Mouse (Mus musculus): ENCODE results near the gene Myo5a. TPM values are rescaled to one million over a fixed set of nuclear protein-coding genes. Genes with fewer than 3 reads are reported as not detected.

The Myo5a gene
- polyA plus RNA-seq, 1 experiment from 2014 or later = 13.1 TPM

DNA sequence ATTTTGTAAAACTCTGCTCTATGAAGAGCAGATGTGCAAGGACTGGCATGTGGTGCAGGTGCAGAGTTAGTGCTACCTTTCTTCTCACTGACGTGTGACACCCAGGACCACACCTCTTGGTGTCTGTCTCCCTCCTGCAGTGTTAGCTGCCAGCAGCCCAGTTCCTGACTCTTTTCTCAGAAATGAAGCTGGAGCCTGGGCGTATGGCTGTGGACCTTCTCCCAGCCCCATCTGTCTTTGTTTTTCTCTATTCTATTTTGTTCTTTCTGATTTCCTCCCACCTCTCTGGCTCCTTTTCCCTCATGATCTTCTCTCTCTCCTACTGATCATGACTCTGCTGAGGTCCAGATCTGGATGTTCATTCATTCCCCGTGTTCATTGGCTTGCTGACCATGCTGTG, 50.3 kb downstream of the Myo5a start:
- H3K4me1 ChIP-seq (replicated peaks; ENCODE audit: control insufficient read depth, insufficient read depth, low read length) = no peaks in the 10 kb centered on the region
- DNase-seq (ENCODE audit: low spot score) (no peak), ATAC-seq (replicated peaks; ENCODE audit: low FRiP score, low TSS enrichment, low read depth) (no peak)
- H3K4me2 ChIP-seq (ENCODE audit: low read length) = no peak overlapping the region
- no peaks in the 10 kb centered on the region for H3K27me3 ChIP-seq (replicated peaks; ENCODE audit: control insufficient read depth, insufficient read depth, low read length)
- H3K36me3 ChIP-seq (ENCODE audit: control insufficient read depth, insufficient read depth, low read length) = peaks cover 6% of the 10 kb centered on the region; the same call in 1 of the 2 replicates
- H3K9me3 ChIP-seq (ENCODE audit: control insufficient read depth, low read length) = no peaks in the 10 kb centered on the region
- 92% methylated on average over 3 of the region's 3 CpGs for WGBS
- no peak overlapping the region for H3K4me3 ChIP-seq (ENCODE audit: low read depth, low read length)
- no peak overlapping the region for H3K9ac ChIP-seq (ENCODE audit: low read length)
- H3K27ac ChIP-seq (ENCODE audit: low read depth) = no peak overlapping the region

DNA sequence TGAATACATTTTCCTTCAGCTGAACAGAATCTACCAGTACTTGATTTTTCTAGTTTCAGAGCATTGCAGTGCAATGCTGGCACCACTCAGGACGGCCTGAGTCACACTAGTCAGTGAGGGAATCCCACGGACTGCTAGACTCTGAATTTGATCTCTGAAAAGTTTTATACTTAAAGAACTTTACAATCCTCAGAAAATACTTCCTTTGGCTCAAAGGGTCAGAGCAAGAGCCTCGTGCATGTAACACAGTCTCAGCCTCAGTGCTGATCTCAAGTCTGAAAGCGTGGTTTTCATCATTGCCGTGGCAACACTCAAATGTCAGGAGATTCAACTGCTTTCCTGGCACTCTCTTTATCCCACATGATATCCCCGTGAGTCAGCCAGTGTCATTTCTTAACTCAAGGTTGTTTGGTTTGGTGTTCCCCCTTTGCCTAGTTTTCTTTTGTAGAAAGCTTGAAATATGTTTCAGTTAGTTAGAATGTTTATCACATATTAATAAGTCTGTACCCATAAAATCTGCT, 53.4 kb downstream of the Myo5a start:
- ATAC-seq (replicated peaks; ENCODE audit: low FRiP score, low TSS enrichment, low read depth) (no peak), DNase-seq (ENCODE audit: low spot score) (no peak)
- H3K9ac ChIP-seq (ENCODE audit: low read length) = no peak overlapping the region
- no peak overlapping the region for H3K27ac ChIP-seq (ENCODE audit: low read depth)
- no peak overlapping the region for H3K4me2 ChIP-seq (ENCODE audit: low read length)
- no peaks in the 10 kb centered on the region for H3K4me1 ChIP-seq (replicated peaks; ENCODE audit: control insufficient read depth, insufficient read depth, low read length)
- no peak overlapping the region for H3K4me3 ChIP-seq (ENCODE audit: low read depth, low read length)
- H3K9me3 ChIP-seq (ENCODE audit: control insufficient read depth, low read length) = no peaks in the 10 kb centered on the region
- H3K36me3 ChIP-seq (ENCODE audit: control insufficient read depth, insufficient read depth, low read length) = peaks cover 6% of the 10 kb centered on the region; the same call in 1 of the 2 replicates
- no peaks in the 10 kb centered on the region for H3K27me3 ChIP-seq (replicated peaks; ENCODE audit: control insufficient read depth, insufficient read depth, low read length)
- WGBS = 64% methylated on average over 6 of the region's 6 CpGs

DNA sequence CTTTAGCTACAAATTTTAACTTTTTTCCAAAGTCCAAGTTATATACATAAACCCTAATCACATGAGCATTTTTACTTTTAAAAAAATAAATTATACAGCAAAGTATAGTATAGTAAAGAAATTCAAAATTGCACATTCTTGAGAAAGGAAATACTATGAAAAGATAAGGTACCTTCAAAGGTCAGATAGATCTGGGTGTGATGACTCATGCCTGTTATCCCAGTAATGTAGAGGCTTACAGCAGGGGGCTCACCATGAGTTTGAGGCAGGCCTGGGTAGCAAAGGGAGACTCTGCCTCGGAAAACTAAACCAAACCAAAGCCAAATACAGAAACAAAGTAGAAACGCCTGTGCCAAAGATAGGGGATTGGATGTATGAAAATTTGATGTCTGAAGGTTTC, 59.7 kb downstream of the Myo5a start:
- no peak for ATAC-seq (replicated peaks; ENCODE audit: low FRiP score, low TSS enrichment, low read depth)
- Histone ChIP-seq H3K4me1 (replicated peaks; ENCODE audit: control insufficient read depth, insufficient read depth, low read length) (no peaks in the 10 kb centered on the region), H3K9ac (ENCODE audit: low read length) (no peak overlapping the region), H3K9me3 (ENCODE audit: control insufficient read depth, low read length) (no peaks in the 10 kb centered on the region), H3K36me3 (ENCODE audit: control insufficient read depth, insufficient read depth, low read length) (peaks cover 4% of the 10 kb centered on the region; the same call in 1 of the 2 replicates), H3K27ac (ENCODE audit: low read depth) (no peak overlapping the region), H3K4me3 (ENCODE audit: low read depth, low read length) (no peak overlapping the region), H3K27me3 (replicated peaks; ENCODE audit: control insufficient read depth, insufficient read depth, low read length) (no peaks in the 10 kb centered on the region), H3K4me2 (ENCODE audit: low read length) (no peak overlapping the region)
- DNase-seq (ENCODE audit: low spot score) = no peak
- 78% methylated on average over 2 of the region's 2 CpGs for WGBS

DNA sequence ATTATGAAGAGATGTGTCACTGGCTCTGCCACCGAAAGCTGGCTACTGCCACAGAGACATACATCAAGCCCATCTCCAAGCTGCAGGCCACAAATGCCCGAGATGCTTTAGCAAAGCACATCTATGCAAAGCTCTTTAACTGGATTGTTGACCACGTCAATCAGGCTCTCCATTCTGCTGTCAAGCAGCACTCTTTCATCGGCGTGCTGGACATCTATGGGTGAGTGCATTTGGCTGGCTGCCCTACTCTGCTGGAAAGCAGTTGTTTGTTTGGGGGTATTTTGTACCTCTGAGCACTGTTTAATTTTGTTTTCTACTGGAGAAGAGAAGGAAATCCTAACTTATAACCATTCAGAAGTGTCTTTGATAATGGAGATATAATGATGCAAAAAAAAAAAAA, 76.1 kb downstream of the Myo5a start:
- H3K27me3 ChIP-seq (replicated peaks; ENCODE audit: control insufficient read depth, insufficient read depth, low read length) = no peaks in the 10 kb centered on the region
- WGBS = 78% methylated on average over 5 of the region's 5 CpGs
- H3K4me3 ChIP-seq (ENCODE audit: low read depth, low read length) = no peak overlapping the region
- no peak overlapping the region for H3K9ac ChIP-seq (ENCODE audit: low read length)
- H3K36me3 ChIP-seq (ENCODE audit: control insufficient read depth, insufficient read depth, low read length) = peaks cover 4% of the 10 kb centered on the region; the same call in 1 of the 2 replicates
- DNase-seq (ENCODE audit: low spot score) = no peak
- no peaks in the 10 kb centered on the region for H3K4me1 ChIP-seq (replicated peaks; ENCODE audit: control insufficient read depth, insufficient read depth, low read length)
- no peaks in the 10 kb centered on the region for H3K9me3 ChIP-seq (ENCODE audit: control insufficient read depth, low read length)
- no peak for ATAC-seq (replicated peaks; ENCODE audit: low FRiP score, low TSS enrichment, low read depth)
- H3K4me2 ChIP-seq (ENCODE audit: low read length) = no peak overlapping the region
- no peak overlapping the region for H3K27ac ChIP-seq (ENCODE audit: low read depth)

DNA sequence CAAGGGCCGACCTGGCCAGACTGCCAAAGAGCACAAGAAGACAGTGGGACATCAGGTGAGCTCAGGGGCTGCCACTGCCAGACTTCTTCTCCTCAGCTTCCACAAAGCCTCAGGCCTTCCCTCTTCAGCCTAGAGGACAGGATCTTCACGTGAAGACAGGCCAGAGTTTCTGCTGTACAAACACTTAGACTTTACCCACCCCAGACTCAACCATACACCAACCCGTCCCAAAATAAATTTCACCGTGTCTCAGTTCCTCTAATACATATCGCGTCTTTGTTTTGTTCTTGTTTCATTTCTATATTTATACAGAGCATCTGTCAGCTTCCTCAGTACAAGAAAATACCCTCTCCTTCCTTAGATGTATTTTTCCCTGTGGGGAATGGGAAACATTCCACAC, 89.7 kb downstream of the Myo5a start:
- Histone ChIP-seq H3K4me1 (replicated peaks; ENCODE audit: control insufficient read depth, insufficient read depth, low read length) (no peaks in the 10 kb centered on the region), H3K27me3 (replicated peaks; ENCODE audit: control insufficient read depth, insufficient read depth, low read length) (no peaks in the 10 kb centered on the region), H3K4me3 (ENCODE audit: low read depth, low read length) (no peak overlapping the region), H3K27ac (ENCODE audit: low read depth) (no peak overlapping the region), H3K4me2 (ENCODE audit: low read length) (no peak overlapping the region), H3K9me3 (ENCODE audit: control insufficient read depth, low read length) (no peaks in the 10 kb centered on the region), H3K9ac (ENCODE audit: low read length) (no peak overlapping the region), H3K36me3 (ENCODE audit: control insufficient read depth, insufficient read depth, low read length) (peaks cover 26% of the 10 kb centered on the region)
- ATAC-seq (replicated peaks; ENCODE audit: low FRiP score, low TSS enrichment, low read depth) (no peak), DNase-seq (ENCODE audit: low spot score) (no peak)
- 89% methylated on average over 6 of the region's 6 CpGs for WGBS

DNA sequence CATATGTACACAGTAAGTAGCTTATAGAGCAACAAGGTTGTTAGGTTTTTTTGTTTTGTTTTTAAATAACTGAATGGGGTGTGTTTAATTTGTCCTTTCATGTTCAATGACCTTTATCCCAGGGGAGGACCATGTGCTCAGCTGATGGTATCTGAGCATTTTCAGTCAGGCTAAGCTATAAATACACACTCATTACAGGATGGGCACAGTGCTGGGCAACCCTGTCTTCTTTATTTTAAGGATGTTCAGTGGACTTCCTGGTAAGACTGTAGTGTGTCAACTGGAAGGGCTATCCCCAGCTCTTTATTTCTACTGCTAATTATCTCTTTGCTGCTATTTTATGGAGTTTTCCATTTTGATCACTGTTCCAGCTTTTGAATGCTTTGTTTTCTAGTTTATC, 92.8 kb downstream of the Myo5a start:
- no peaks in the 10 kb centered on the region for H3K9me3 ChIP-seq (ENCODE audit: control insufficient read depth, low read length)
- no peak overlapping the region for H3K27ac ChIP-seq (ENCODE audit: low read depth)
- H3K27me3 ChIP-seq (replicated peaks; ENCODE audit: control insufficient read depth, insufficient read depth, low read length) = no peaks in the 10 kb centered on the region
- DNase-seq (ENCODE audit: low spot score) = no peak
- H3K4me2 ChIP-seq (ENCODE audit: low read length) = no peak overlapping the region
- no peak overlapping the region for H3K4me3 ChIP-seq (ENCODE audit: low read depth, low read length)
- H3K36me3 ChIP-seq (ENCODE audit: control insufficient read depth, insufficient read depth, low read length) = peaks cover 35% of the 10 kb centered on the region
- no peak for ATAC-seq (replicated peaks; ENCODE audit: low FRiP score, low TSS enrichment, low read depth)
- no peaks in the 10 kb centered on the region for H3K4me1 ChIP-seq (replicated peaks; ENCODE audit: control insufficient read depth, insufficient read depth, low read length)
- no peak overlapping the region for H3K9ac ChIP-seq (ENCODE audit: low read length)

DNA sequence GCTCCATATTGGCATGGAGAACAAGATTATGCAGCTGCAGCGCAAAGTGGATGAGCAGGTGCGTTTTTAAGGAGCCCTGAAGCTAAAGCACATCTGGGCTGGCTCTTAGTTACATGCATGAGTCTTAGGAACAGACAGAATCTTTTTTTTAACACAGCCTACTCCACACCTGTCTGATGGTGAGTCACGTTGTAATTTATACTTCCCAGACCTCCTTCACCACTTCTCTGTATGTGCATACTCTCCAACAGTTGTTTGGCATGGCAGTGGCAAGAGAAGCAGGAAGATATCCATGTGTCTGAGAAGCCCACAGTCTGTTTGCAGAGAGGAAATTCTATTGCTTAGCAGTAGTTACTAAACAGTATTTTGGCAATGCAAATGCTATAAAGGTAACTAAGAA, 100.9 kb downstream of the Myo5a start:
- H3K4me3 ChIP-seq (ENCODE audit: low read depth, low read length) = no peak overlapping the region
- H3K9ac ChIP-seq (ENCODE audit: low read length) = no peak overlapping the region
- H3K4me2 ChIP-seq (ENCODE audit: low read length) = no peak overlapping the region
- no peaks in the 10 kb centered on the region for H3K4me1 ChIP-seq (replicated peaks; ENCODE audit: control insufficient read depth, insufficient read depth, low read length)
- ATAC-seq (replicated peaks; ENCODE audit: low FRiP score, low TSS enrichment, low read depth) (no peak), DNase-seq (ENCODE audit: low spot score) (no peak)
- WGBS = 90% methylated on average over 3 of the region's 3 CpGs
- no peaks in the 10 kb centered on the region for H3K27me3 ChIP-seq (replicated peaks; ENCODE audit: control insufficient read depth, insufficient read depth, low read length)
- no peaks in the 10 kb centered on the region for H3K9me3 ChIP-seq (ENCODE audit: control insufficient read depth, low read length)
- no peak overlapping the region for H3K27ac ChIP-seq (ENCODE audit: low read depth)
- peaks cover 46% of the 10 kb centered on the region for H3K36me3 ChIP-seq (ENCODE audit: control insufficient read depth, insufficient read depth, low read length)

DNA sequence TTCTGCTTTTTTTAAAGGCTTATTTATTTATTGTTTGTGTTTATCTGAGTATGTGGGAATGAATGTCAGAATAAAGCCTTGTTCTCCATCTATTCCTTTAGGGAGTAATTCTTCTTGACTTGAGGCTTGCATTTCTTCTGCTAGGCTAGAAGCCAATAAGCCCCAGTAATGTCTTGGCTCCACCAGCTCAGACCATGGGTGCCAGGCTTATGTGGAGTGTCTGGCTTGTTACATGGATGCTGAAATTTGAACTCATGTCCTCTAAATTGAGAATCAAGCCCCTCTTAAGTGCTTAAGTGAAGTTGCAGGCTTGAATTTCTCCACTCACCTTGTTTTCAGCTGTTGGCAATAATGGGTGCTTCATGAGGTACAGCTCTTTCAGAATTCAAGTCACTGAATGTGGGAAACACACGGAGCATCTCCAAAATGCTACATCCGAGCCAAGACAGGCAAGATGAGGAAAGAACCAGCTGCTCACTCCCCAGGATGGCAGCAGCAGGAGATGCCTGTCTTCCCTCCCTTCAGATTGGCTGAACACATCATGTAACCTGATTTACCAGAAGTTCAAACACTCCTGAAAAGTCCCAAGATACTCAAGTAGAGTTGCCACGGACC, 116.9 kb downstream of the Myo5a start:
- H3K9me3 ChIP-seq (ENCODE audit: control insufficient read depth, low read length) = no peaks in the 10 kb centered on the region
- no peak overlapping the region for H3K27ac ChIP-seq (ENCODE audit: low read depth)
- H3K36me3 ChIP-seq (ENCODE audit: control insufficient read depth, insufficient read depth, low read length) = peaks cover 36% of the 10 kb centered on the region
- 87% methylated on average over 3 of the region's 3 CpGs for WGBS
- no peaks in the 10 kb centered on the region for H3K4me1 ChIP-seq (replicated peaks; ENCODE audit: control insufficient read depth, insufficient read depth, low read length)
- H3K4me2 ChIP-seq (ENCODE audit: low read length) = no peak overlapping the region
- ATAC-seq (replicated peaks; ENCODE audit: low FRiP score, low TSS enrichment, low read depth) = no peak
- H3K4me3 ChIP-seq (ENCODE audit: low read depth, low read length) = no peak overlapping the region
- no peak for DNase-seq (ENCODE audit: low spot score)
- H3K27me3 ChIP-seq (replicated peaks; ENCODE audit: control insufficient read depth, insufficient read depth, low read length) = no peaks in the 10 kb centered on the region
- no peak overlapping the region for H3K9ac ChIP-seq (ENCODE audit: low read length)

DNA sequence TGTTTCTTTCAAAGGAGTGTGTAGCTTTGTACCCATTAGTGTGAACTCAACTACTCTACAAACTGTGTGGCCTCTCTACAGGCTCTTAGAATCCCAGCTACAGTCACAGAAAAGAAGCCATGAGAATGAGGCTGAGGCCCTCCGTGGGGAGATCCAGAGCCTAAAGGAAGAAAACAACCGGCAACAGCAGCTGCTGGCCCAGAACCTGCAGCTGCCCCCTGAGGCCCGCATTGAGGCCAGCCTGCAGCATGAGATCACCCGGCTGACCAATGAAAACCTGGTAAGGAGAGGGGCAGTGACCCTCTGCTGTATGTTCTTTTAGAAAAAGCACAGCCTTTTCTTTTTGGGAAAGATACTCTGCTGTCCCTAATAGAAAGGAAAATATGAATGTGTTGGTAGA, 123.0 kb downstream of the Myo5a start:
- 61% methylated on average over 4 of the region's 4 CpGs for WGBS
- DNase-seq (ENCODE audit: low spot score) = no peak

More for the DNA sequence above, 123.0 kb downstream of the Myo5a start:
- no peaks in the 10 kb centered on the region for H3K9me3 ChIP-seq (ENCODE audit: control insufficient read depth, low read length)
- no peaks in the 10 kb centered on the region for H3K4me1 ChIP-seq (replicated peaks; ENCODE audit: control insufficient read depth, insufficient read depth, low read length)
- no peak overlapping the region for H3K4me3 ChIP-seq (ENCODE audit: low read depth, low read length)
- no peak overlapping the region for H3K9ac ChIP-seq (ENCODE audit: low read length)
- H3K36me3 ChIP-seq (ENCODE audit: control insufficient read depth, insufficient read depth, low read length) = peaks cover 22% of the 10 kb centered on the region
- H3K4me2 ChIP-seq (ENCODE audit: low read length) = no peak overlapping the region
- no peak for ATAC-seq (replicated peaks; ENCODE audit: low FRiP score, low TSS enrichment, low read depth)
- no peak overlapping the region for H3K27ac ChIP-seq (ENCODE audit: low read depth)
- no peaks in the 10 kb centered on the region for H3K27me3 ChIP-seq (replicated peaks; ENCODE audit: control insufficient read depth, insufficient read depth, low read length)
